16 mouse cellular contexts compared by ENCODE assay signal in genomic region chr9:63740320-63740841, GRCm38 (mm10). TPM values are rescaled to one million over a fixed set of nuclear protein-coding genes. Genes with fewer than 3 reads are reported as not detected.
DNase-seq lines count a peak whose midpoint lies in the region; ATAC-seq and TF ChIP-seq lines count a peak whose summit lies in the region.
"Had no signal": no experiment of that assay in that cellular context is flagged by ENCODE, and none has a peak within 500 bp of the region (broad histone marks: within the 10 kb centered on the region; RNA-seq: fewer than 3 reads in every experiment).

No protein-coding gene starts in this region.

- no peak overlapping the region for H3K4me3 ChIP-seq in limb, embryonic 13.5 days
- no peak overlapping the region for H3K4me3 ChIP-seq in limb, embryonic 10.5 days
- H3K4me3 ChIP-seq in MEL (ENCODE audit: control insufficient read depth in 1 of 2, insufficient read depth in 1 of 2, low read depth in 2 of 2, low read length in 2 of 2) (no peak overlapping the region), myocyte (no peak overlapping the region)
- H3K4me3 ChIP-seq in kidney, embryonic 14.5 days (ENCODE audit: low read length), result no peak overlapping the region
- H3K4me3 ChIP-seq: embryonic facial prominence, embryonic 12.5 days; midbrain, embryonic 10.5 days; neural tube, embryonic 12.5 days had no signal

- TF ChIP-seq POLR2A in MEL (IDR thresholded peaks at IDR 0.05; ENCODE audit: control insufficient read depth in 1 of 2, insufficient read depth in 1 of 2, low read depth in 1 of 2, low read length in 2 of 2, poor library complexity in 1 of 2) (no peak), myocyte (IDR thresholded peaks at IDR 0.05; ENCODE audit: insufficient read length, low read depth) (no peak)

- peak overlapping the region; percentile 11; the same call in 1 of the 2 replicates for H3K27ac ChIP-seq in limb, embryonic 13.5 days
- H3K27ac ChIP-seq in limb, embryonic 10.5 days, result no peak overlapping the region
- 0 out of 2 replicates have a peak overlapping the region, but pooled peaks have one; percentile 15 for H3K27ac ChIP-seq in MEL (ENCODE audit: control insufficient read depth, low read depth, low read length)
- no peak overlapping the region for H3K27ac ChIP-seq in kidney, embryonic 14.5 days (ENCODE audit: low read depth, low read length)
- H3K27ac ChIP-seq: embryonic facial prominence, embryonic 12.5 days; midbrain, embryonic 10.5 days; neural tube, embryonic 12.5 days had no signal

- ATAC-seq in limb, embryonic 13.5 days (ENCODE audit: low FRiP score, low read depth), result no peak
- ATAC-seq in kidney, embryonic 14.5 days (ENCODE audit: low FRiP score, low TSS enrichment), result no peak
- ATAC-seq: forebrain, embryonic 14.5 days; liver, postnatal 0 days had no signal

- no peaks in the 10 kb centered on the region for H3K79me2 ChIP-seq in MEL (ENCODE audit: control insufficient read depth, insufficient read depth, low read length, poor library complexity)
- peaks cover 30% of the 10 kb centered on the region for H3K79me2 ChIP-seq in myocyte (ENCODE audit: control insufficient read depth, insufficient read depth)

- no peak for DNase-seq in limb, embryonic 10.5 days (ENCODE audit: low spot score)
- DNase-seq in MEL (ENCODE audit: low read depth, low spot score), result no peak
- DNase-seq in thymus, postnatal 36 days, result peak; percentile 68 to 74
- DNase-seq in neural tube, embryonic 10.5 days (ENCODE audit: extremely low spot score, low spot score), result no peak
- DNase-seq: cerebellum, adult 9-11 months; heart, postnatal 14 days; kidney, postnatal 25 days; left cerebral cortex, postnatal 4 days; liver, postnatal 0 days had no signal

- no peak overlapping the region for H3K4me2 ChIP-seq in limb, embryonic 13.5 days (replicated peaks)
- peak overlapping the region; percentile 27 for H3K4me2 ChIP-seq in myocyte (ENCODE audit: low read depth)
- H3K4me2 ChIP-seq in kidney, embryonic 14.5 days (replicated peaks; ENCODE audit: low read depth, low read length), result no peak overlapping the region
- H3K4me2 ChIP-seq: embryonic facial prominence, embryonic 12.5 days; neural tube, embryonic 12.5 days had no signal

- TF ChIP-seq EP300 in MEL (IDR thresholded peaks at IDR 0.05; ENCODE audit: low read depth in 1 of 2, low read length in 2 of 2), result no peak

- peaks cover 17% of the 10 kb centered on the region for H3K36me3 ChIP-seq in limb, embryonic 13.5 days
- H3K36me3 ChIP-seq in limb, embryonic 10.5 days, result peaks cover 34% of the 10 kb centered on the region
- peaks cover 0 to 48% of the 10 kb centered on the region in 2 experiments; a peak in 2 of 4 replicates for H3K36me3 ChIP-seq in MEL (ENCODE audit: control insufficient read depth in 1 of 2, insufficient read depth in 2 of 2, low read length in 2 of 2)
- peaks cover 4% of the 10 kb centered on the region for H3K36me3 ChIP-seq in myocyte (ENCODE audit: control insufficient read depth, insufficient read depth)
- H3K36me3 ChIP-seq in kidney, embryonic 14.5 days (ENCODE audit: control insufficient read depth, insufficient read depth, low read length), result peaks cover 3% of the 10 kb centered on the region; the same call in 1 of the 2 replicates

- H3K4me1 ChIP-seq in limb, embryonic 13.5 days, result peaks cover 93% of the 10 kb centered on the region
- peaks cover 87% of the 10 kb centered on the region for H3K4me1 ChIP-seq in limb, embryonic 10.5 days
- H3K4me1 ChIP-seq in MEL (ENCODE audit: control insufficient read depth in 1 of 2, insufficient read depth in 2 of 2, low read length in 2 of 2), result peaks cover 31 to 51% of the 10 kb centered on the region in 2 experiments
- peaks cover 64% of the 10 kb centered on the region for H3K4me1 ChIP-seq in kidney, embryonic 14.5 days (ENCODE audit: control insufficient read depth, insufficient read depth, low read length)

- no peak for TF ChIP-seq CTCF in MEL (IDR thresholded peaks at IDR 0.05 in 2 of 3, conservative IDR thresholded peaks at IDR 0.05 in 1 of 3; ENCODE audit: control insufficient read depth in 1 of 3, insufficient read depth in 1 of 3, low read depth in 2 of 3, low read length in 3 of 3, poor library complexity in 1 of 3, severe bottlenecking in 1 of 3)

- H3K9ac ChIP-seq in limb, embryonic 13.5 days, result no peak overlapping the region
- no peak overlapping the region for H3K9ac ChIP-seq in MEL (ENCODE audit: control insufficient read depth, low read depth, low read length, poor library complexity, severe bottlenecking)
- H3K9ac ChIP-seq in kidney, embryonic 14.5 days (ENCODE audit: low read depth, low read length), result no peak overlapping the region
- H3K9ac ChIP-seq: embryonic facial prominence, embryonic 12.5 days; liver, postnatal 0 days; neural tube, embryonic 12.5 days had no signal

- no peaks in the 10 kb centered on the region for H3K9me3 ChIP-seq in limb, embryonic 13.5 days
- H3K9me3 ChIP-seq in limb, embryonic 10.5 days (replicated peaks), result no peaks in the 10 kb centered on the region
- no peaks in the 10 kb centered on the region for H3K9me3 ChIP-seq in MEL (replicated peaks; ENCODE audit: insufficient read depth, low read length)
- no peaks in the 10 kb centered on the region for H3K9me3 ChIP-seq in kidney, embryonic 14.5 days (ENCODE audit: control insufficient read depth, low read length)
- H3K9me3 ChIP-seq: embryonic facial prominence, embryonic 12.5 days; midbrain, embryonic 10.5 days; neural tube, embryonic 12.5 days had no signal

- no peaks in the 10 kb centered on the region for H3K27me3 ChIP-seq in limb, embryonic 13.5 days
- no peaks in the 10 kb centered on the region for H3K27me3 ChIP-seq in limb, embryonic 10.5 days (ENCODE audit: low read depth, poor library complexity, severe bottlenecking)
- H3K27me3 ChIP-seq in MEL (ENCODE audit: control insufficient read depth in 1 of 2, insufficient read depth in 2 of 2, low read length in 2 of 2), result no peaks in the 10 kb centered on the region
- H3K27me3 ChIP-seq in myocyte (ENCODE audit: control insufficient read depth, insufficient read depth, insufficient read length), result no peaks in the 10 kb centered on the region
- H3K27me3 ChIP-seq in kidney, embryonic 14.5 days (ENCODE audit: control insufficient read depth, insufficient read depth, low read length), result no peaks in the 10 kb centered on the region
- H3K27me3 ChIP-seq: embryonic facial prominence, embryonic 12.5 days; neural tube, embryonic 12.5 days had no signal

- 80% methylated on average over 10 of the region's 10 CpGs for WGBS in limb, embryonic 13.5 days
- WGBS in limb, embryonic 10.5 days, result 87% methylated on average over 10 of the region's 10 CpGs
- WGBS in kidney, embryonic 14.5 days, result 81% methylated on average over 10 of the region's 10 CpGs

- TF ChIP-seq RAD21 in MEL (IDR thresholded peaks at IDR 0.05; ENCODE audit: low read depth, low read length), result no peak

- no peak overlapping the region for H3ac ChIP-seq in myocyte (ENCODE audit: control insufficient read depth, insufficient read length)

TF ChIP-seq in MEL, 35 proteins besides CTCF, POLR2A, EP300 and RAD21:
- TF ChIP-seq ETS1 (IDR thresholded peaks at IDR 0.05; ENCODE audit: low read depth, low read length), result no peak
- TF ChIP-seq ZNF384 (IDR thresholded peaks at IDR 0.05; ENCODE audit: low read depth, low read length), result peak; percentile 69; the same call in 1 of the 2 replicates

TF ChIP-seq in myocyte, 11 proteins besides CTCF, POLR2A, EP300 and RAD21:
- TF ChIP-seq E2F4 (IDR thresholded peaks at IDR 0.05; ENCODE audit: insufficient read depth) (no peak), SRF (IDR thresholded peaks at IDR 0.05; ENCODE audit: control insufficient read depth, insufficient read length, low read depth) (no peak), MAX (IDR thresholded peaks at IDR 0.05; ENCODE audit: low read depth) (no peak), TCF12 (IDR thresholded peaks at IDR 0.05; ENCODE audit: insufficient read depth, poor library complexity, severe bottlenecking) (no peak), CEBPB (IDR thresholded peaks at IDR 0.05; ENCODE audit: insufficient read depth, poor library complexity, severe bottlenecking) (no peak), TCF3 (IDR thresholded peaks at IDR 0.05; ENCODE audit: insufficient read length, low read depth) (no peak), POLR2AphosphoS2 (IDR thresholded peaks at IDR 0.05; ENCODE audit: insufficient read length, low read depth) (no peak), REST (IDR thresholded peaks at IDR 0.05; ENCODE audit: insufficient read depth, insufficient read length) (no peak), USF1 (IDR thresholded peaks at IDR 0.05; ENCODE audit: low read depth) (no peak), MYOG (IDR thresholded peaks at IDR 0.05; ENCODE audit: control insufficient read depth in 1 of 3, insufficient read depth in 1 of 3, insufficient read length in 2 of 3, low read depth in 2 of 3) (no peak), MYOD1 (IDR thresholded peaks at IDR 0.05; ENCODE audit: control insufficient read depth in 1 of 3, insufficient read length in 2 of 3, low read depth in 2 of 3) (no peak)

RNA-seq across cellular contexts. Expression of gene Smad3, which starts 17.4 kb away (rescaled TPM):
- polyA plus RNA-seq in limb, embryonic 13.5 days (2015; fragmentation: Nextera tagmentation; extraction: Ambion mirVana), result 33.8 and 34.8 TPM in 2 replicates
- 27.1 and 27.7 TPM in 2 replicates for polyA plus RNA-seq in limb, embryonic 10.5 days (2016; fragmentation: Nextera tagmentation; extraction: Ambion mirVana)
- total RNA-seq in MEL (2012; rRNA removed), result 7.1 and 7.5 TPM in 2 replicates
- 10 to 100 TPM in 1 of 2 experiments, not detected in 1; 10.2 TPM for polyA plus RNA-seq in MEL (2012; ENCODE audit: insufficient read depth in 1 of 2, insufficient read length in 2 of 2, low read depth in 1 of 2, low replicate concordance in 2 of 2, missing spikeins in 1 of 2)
- 25.5 TPM for polyA plus RNA-seq in myocyte (2012; fragmentation: generic; extraction: Trizol)
- polyA plus RNA-seq in kidney, embryonic 14.5 days (2014; fragmentation: Nextera tagmentation; extraction: Ambion mirVana), result 17.6 and 21.2 TPM in 2 replicates

Comparison
In these comparisons a context has a peak if more than half of its experiments do, and no peak if none do; other contexts are left out.
1. H3K27ac ChIP-seq: peak in limb, embryonic 13.5 days (single experiment) and MEL (single experiment); none in limb, embryonic 10.5 days (single experiment) and kidney, embryonic 14.5 days (single experiment).
2. DNase-seq: peak in thymus, postnatal 36 days (2 of 2); none in limb, embryonic 10.5 days (single experiment), MEL (single experiment) and neural tube, embryonic 10.5 days (single experiment).